20 mouse cellular contexts compared by ENCODE assay signal in the genomic region with DNA sequence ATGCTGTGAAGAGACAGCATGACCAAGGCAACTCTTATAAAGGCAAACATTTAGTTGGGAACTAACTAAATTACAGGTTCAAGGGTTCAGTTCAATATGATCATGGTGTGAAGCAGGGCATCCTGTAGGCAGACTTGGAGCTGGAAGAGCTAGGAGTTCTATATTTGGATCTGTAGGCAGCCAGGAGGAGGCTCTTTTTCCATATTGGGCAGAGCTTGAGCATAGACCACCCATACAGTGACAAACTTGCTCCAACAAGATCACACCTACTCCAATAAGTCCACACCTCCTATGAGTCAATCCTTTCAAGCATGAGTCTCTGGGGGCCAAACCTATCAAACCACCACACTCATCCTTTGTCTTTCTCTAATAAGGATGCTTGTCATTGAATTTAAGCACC. TPM values are rescaled to one million over a fixed set of nuclear protein-coding genes. Genes with fewer than 3 reads are reported as not detected.
"Had no signal": no experiment of that assay in that cellular context is flagged by ENCODE, and none has a peak within 500 bp of the region (broad histone marks: within the 10 kb centered on the region; RNA-seq: fewer than 3 reads in every experiment).

No protein-coding gene starts in this region.

- DNase-seq: lung, adult 18-20 months; lung, embryonic 14.5 days; lung, postnatal 10 days; lung, postnatal 4 days; right cerebral cortex, adult 18-20 months; right cerebral cortex, postnatal 25 days; right cerebral cortex, postnatal 4 days; spleen, adult 18-20 months; thymus, adult 2 months; thymus, postnatal 25 days; thymus, postnatal 4 days had no signal

- ATAC-seq: midbrain, embryonic 13.5 days; midbrain, embryonic 15.5 days had no signal

- H3K4me1 ChIP-seq: midbrain, embryonic 13.5 days; midbrain, embryonic 15.5 days; neural tube, embryonic 12.5 days; stomach, embryonic 15.5 days had no signal

- H3K4me3 ChIP-seq: midbrain, embryonic 13.5 days; midbrain, embryonic 15.5 days; neural tube, embryonic 12.5 days; stomach, embryonic 15.5 days had no signal

- H3K27ac ChIP-seq: liver, embryonic 14.5 days; midbrain, embryonic 13.5 days; midbrain, embryonic 15.5 days; neural tube, embryonic 12.5 days; stomach, embryonic 15.5 days; stomach, postnatal 0 days had no signal

RNA-seq across cellular contexts. Expression of a gene that starts 9.9 kb away (rescaled TPM):
- total RNA-seq: megakaryocyte, adult 5-6 weeks; monocyte, adult 5-6 weeks; neutrophil, adult 5-6 weeks had no signal
